Mouse (Mus musculus) mouse embryonic stem cell (cell line): ENCODE measurements around the gene Mgat5.

ENCODE experiments used
- in situ Hi-C, 2 experiments: fragments of 300-500 bp; cut with MboI; formaldehyde crosslinking; loops; 1 replicate in 1 of 2; 3 replicates in 1 of 2; pipeline ENCODE4 v1.14.3; 2019 to 2020; ENCODE audit warnings: low sequenced_read_pairs in 2 of 2, low pct_unique_long_range_greater_than_20kb in 1 of 2, mixed read lengths in 1 of 2; ENCODE audit not compliant: unreplicated experiment in 1 of 2

Gene Mgat5

DNA sequence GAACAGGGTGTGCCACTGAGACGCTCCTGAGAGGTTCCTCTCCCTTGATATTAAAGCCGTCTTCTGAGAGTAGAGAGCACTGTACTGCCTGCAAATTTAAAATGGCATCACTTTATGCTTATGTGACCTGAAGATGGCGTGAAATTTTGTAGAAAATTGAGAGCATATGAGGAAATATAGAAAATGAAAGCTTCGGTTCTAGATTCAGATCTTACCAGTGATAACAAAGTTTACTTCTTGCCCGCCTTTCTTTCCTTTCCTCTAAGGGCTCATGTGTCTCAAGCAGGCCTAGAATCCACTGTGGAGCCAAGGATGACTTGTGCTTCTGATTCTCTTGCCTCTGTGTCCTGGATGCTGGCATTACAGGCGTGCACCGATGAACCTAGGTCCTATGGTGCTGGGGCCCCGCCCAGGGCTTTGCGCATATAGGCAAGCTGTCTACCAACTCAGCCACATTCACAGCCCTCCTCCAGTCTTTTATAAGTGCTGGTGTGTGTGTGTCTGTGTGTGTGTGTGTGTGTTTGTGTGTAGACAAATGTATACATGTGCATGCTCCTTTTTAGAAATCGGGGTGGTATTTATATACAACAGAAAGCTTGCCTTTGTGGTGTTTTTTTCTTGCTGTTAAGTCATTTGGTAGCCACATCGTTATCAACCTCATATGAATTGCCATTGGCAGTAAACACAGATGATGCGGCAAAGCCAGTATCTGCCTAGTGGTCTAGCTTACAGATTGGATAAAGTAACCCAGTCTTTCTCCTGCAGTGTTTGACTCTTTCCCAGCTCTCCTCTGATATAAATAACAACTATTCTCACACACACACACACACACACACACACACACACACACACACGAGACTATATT lies 111.2 kb downstream of the Mgat5 start:
- in situ Hi-C loops, result no loop called here

DNA sequence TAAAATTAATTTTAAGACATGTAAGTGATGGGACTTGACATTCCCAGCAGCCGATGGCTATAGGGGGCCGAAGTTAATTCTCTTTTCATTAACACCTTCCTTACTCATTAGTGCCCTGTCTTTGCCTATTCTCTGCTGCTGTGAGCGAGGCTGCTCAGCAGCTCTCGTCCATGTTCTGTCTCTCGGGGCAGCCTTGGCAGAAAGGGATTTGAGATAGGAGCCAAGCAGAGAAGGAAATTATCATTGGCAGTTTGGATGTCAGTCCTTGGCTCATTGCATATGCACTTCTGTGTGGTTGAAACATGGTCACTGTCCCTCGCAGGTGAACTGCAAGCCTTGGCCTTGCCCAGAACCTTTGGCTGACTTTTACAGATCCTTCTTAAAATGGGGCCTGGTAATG lies 111.8 kb downstream of the Mgat5 start:
- in situ Hi-C loops, result no loop called here

DNA sequence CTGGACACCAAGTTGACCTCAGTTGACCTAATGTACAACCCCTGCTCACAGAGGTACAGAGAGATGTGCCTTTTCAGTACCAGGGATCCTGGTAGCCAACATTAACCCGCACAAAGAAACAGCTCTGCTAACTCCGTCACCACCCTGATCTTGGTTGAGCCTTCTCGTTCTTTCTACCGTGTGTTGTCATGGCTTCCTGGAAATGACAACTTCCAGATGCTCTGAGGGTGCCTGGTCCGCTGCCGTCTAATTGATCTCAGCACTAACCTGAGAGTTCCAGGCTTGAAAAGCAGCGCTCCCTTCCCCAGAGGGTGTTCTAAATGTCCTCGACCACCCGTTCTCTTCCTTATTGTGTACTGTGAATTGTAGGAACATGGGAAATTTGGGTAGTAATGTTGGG lies 112.7 kb downstream of the Mgat5 start:
- in situ Hi-C loops, result no loop called here

DNA sequence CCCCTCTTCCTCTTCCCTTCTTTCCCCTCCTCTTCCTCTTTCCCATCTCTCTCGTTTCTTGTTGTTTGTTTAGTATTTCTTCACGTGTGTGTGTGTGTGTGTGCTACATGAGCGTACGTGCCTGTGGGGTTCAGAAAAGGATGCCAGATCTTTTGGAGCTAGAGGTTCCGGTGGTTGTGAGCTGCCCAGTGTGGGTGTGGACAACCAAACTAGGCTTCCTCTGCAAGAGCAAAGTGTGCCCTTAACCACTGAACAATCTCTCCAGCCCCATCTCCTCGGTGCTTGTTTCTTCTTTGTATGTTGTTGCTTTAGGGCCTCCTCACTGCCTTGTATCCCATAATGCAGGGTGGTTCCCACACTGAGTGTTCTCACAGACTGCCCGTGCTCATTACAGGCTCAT lies 113.7 kb downstream of the Mgat5 start:
- in situ Hi-C loops, result no loop called here

DNA sequence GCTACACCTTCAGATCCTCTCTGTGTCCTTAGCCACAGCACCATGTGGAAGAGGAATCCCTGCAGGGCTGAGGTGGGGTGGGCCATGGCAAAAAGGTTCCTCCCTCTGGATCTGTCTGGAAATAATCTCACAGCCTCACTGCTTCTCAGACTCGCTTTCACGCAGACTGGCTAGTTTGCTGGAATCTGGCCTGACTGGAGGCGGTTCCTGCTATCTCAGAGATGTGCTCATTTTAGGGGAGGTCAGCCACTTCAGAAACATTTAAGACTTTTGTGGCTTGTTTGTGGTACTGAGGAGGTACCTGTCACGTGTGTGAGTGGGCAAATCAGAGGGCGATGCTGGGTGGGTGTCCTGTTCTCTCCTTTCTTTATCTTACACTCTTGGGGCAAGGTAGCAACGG lies 115.0 kb downstream of the Mgat5 start:
- in situ Hi-C loops, result no loop called here

DNA sequence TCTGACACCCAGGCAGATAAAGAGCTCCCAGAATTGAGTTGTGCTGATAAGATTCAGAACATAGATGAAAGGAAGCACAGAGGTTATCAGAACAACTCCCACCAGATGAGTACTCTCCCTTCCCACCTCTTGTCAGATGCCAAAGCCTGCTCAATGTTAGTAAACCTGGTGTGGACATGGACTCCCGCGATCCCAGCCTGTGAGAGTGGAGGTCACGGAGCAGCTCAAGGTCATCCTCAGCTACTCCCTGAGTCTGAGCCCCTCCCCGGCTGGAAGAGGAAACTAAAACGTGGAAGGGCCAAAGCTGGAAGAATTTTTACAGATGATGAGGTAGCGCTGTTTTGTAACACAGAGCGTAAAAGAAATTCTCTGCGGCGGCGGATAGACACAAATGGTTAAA lies 116.1 kb downstream of the Mgat5 start:
- in situ Hi-C loops, result no loop called here

DNA sequence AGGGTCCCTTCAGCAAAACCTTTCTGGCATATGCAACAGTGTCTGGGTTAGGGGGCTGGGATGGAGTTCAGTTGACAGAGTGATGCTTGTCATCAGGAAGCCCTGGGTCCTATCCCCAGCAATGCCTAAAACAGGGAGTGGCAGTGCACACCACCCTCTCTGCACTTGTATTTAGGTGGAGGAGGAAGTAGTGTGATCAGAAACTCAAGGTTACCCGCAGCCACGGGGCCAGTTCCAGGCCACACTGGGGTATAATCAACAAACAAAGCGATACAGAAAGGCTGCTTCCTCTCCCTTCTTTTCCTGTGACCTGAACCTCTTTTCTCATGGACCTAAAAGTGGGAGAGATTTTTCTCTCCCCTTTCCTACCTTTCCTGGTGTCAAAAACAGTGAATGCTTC lies 116.8 kb downstream of the Mgat5 start:
- in situ Hi-C loops, result no loop called here

DNA sequence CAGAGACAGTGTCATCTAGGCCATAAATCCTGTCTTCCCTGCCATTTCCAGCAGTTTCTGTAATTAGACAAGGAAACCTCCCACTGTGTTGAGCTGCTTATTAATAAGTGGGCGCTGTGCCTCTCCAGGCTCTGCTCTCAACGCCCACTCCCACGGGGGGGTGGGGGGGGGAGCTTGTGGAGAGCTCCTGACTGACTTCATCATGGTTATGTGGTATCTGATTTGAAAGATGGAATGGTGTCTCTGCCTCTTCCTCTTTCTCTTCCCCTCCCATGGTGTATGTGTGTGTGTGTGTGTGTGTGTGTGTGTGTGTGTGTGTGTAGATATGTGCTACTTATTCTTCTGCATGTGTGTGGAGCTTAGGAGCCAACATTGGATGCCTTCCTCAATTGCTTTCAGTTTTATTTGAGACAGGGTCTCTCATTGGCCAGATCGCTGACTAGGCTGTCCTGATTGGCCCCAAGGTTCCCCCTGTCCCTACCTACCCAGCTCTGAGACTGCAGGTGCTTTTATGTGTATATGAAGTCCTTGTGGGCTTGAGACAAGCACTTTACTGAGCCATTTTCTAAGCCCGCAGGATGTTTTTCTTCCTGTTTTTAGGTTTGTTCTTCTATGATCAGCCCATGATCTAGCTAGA lies 117.5 kb downstream of the Mgat5 start:
- in situ Hi-C loops, result no loop called here

DNA sequence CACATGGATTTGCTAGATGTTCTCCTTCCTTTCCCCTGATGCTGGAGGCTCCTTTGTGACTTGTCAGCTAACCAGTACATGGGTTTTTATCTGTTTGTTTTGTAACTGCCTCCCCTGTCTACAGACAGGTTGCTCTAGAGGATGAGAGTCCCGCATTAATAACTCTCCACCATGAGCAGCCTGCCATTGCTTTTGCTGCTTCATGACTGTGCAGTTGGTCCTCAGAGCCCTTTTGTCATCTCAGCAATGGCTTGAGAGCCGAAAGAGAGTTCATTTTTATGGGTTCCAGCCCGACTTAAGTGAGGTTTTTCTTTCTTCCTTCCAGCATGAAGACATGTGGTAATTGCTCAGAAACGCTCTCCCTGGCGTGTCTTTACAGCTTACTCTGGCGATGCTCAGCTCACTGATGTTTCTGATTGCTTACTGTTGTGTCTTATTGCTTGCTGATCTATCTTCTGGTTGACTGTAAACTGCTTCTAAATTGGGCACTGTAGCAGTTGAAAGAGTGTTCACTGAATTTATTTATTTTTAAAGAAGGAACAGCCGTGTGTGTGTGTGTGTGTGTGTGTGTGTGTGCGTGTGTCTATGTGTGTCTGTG lies 120.9 kb downstream of the Mgat5 start:
- in situ Hi-C loops, result no loop called here

DNA sequence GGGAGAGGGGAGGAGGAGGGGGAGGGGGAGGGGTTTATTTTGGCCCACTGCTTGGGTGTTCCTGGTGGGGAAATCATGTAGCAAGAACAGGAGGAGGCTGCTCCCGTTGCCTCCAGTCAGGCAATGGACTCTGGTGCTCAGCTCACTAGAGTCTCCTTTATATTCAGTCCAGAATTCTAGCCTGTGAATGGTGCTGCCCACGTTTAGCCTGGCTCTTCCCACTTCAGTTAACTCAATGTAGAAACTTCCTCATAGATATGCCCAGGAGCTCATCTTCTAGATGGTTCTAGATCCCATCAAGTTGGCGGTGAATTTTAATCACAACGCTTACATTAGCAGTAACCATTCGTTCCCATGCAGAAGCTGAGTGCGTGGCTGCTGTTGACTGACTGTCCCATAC lies 123.0 kb downstream of the Mgat5 start:
- in situ Hi-C loops, result no loop called here

DNA sequence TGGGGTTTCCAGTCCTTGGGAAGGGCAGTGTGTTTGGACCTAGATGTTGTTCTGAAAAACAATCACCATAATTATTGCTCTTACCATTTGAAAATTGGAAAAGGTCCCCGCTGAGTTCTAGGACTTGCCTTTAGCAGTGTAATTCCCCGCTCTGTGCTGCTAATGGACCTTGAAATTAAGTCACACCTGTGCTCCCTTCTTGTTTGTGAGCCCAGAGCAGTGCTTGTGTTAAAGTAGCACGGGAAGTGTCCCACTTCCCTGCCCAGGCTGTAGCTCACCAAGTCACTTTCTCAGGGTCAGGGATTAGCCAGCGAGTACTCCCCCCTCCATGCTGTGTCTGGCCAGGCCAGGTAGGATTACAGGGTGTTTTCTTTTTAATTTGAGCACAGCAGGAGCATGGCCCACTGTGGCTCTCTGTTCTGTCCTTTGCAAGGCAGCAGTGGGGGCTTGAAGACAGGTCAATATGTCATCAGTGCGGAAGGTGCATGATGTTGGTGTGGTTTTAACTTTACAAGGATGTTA lies 123.6 kb downstream of the Mgat5 start:
- in situ Hi-C loops, result no loop called here

DNA sequence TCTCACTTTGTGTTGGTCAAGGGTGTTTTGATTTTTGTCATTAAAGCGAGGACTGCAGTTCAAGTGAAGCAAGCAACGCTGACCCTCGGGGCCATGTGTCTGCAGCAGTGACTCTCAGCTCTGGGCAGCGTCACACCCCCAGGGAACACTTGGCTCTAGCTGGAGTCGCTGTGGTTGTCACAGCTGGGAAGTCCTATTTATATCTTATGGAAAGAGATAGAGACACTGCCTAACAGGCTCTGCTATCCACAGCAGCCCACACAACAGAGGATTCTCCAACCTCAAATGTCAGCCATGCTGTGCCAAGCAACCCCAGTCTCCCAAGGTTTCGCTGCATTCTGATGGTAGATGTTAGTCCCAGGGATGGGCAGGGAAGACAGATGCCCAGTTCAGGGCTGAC lies 125.0 kb downstream of the Mgat5 start:
- in situ Hi-C loops, result no loop called here

DNA sequence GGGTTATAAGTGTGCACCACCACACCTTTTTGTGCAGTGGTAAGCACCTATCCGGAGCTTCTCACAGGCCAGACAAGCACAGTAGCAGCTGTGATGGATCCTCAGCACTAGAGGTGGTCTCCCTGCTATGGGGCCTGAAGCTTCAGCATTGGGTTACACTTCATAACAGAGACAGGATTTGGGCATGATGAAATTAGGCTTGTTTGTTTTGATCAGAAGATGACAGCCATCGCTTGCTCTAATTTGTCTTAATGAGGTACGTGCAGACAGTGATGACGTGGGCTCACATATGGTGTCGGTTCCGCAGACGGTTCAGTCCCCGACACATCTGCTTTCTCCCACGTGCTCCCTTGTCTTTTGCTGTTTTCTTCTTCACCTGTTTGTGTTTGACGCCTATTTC lies 132.9 kb downstream of the Mgat5 start:
- in situ Hi-C loops, result no loop called here

DNA sequence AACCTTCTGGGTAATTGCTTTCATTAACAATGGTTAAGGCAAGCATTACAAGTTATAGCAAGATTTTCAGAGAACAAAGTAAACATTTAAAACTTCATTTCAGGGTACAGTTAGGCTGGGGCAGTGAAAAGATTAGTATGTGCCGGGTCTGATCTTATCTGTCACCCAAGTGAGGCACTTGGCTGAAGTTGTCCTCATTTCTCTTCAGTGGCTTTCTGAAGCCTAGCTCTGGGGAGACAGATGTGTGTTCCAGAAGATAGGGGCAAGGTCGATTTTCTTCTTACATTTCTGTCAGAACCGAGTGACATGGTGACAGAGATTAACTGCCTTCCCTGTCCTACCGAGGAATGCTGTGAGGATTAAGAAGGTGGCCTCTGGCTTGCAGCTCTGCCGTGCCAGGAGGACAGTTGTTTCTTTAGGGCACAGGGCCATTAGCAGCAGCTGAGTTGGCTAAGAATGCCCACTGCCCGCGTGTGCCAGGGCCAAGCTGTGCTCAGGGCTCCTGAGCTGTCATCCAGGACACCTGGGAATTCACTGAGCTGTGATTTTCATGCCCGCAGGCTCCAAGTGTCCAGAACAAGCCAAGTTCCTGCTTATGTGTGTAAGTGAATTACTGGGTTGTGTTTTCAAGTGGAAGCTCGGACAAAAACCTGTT lies 134.1 kb downstream of the Mgat5 start:
- in situ Hi-C loops, result no loop called here

DNA sequence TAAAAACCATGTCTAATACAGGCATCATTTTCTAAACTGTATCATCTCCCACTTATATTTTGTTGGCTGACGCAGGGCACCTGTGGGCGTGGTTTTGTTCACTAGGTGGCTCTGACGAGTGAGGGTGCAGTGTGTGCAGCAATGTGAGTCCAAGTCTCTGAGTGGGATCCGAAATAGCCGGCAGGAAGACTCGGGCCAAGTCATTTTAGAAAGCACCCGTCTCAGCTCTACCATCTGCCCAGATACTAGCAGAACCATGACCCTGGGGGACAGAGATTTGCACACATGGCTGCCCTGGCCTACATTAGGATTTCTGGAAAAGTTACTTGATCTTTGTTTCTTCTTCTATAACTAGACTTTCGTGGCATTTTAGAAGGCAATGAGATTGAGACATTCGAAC lies 135.5 kb downstream of the Mgat5 start:
- in situ Hi-C loops, result no loop called here

DNA sequence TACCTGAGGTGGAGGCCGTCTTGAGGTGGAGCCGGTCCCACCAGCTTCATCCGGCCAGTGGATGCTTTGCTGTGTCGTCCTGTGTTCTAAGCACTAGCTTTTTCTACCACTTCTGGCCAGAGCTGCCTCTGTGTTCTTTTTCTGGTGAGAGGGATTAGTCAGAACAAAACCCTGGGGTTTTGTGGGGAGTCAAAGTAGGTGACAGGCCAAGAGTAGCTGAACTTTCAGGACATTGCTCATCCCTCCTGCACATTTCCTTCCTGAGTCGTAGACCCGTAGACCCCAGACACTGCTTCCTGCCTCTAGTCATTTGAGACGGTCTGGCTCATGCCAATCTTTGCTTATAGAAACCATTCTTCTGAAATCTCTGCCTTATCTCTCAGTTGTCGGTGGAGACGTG lies 140.1 kb downstream of the Mgat5 start:
- in situ Hi-C loops, result no loop called here

DNA sequence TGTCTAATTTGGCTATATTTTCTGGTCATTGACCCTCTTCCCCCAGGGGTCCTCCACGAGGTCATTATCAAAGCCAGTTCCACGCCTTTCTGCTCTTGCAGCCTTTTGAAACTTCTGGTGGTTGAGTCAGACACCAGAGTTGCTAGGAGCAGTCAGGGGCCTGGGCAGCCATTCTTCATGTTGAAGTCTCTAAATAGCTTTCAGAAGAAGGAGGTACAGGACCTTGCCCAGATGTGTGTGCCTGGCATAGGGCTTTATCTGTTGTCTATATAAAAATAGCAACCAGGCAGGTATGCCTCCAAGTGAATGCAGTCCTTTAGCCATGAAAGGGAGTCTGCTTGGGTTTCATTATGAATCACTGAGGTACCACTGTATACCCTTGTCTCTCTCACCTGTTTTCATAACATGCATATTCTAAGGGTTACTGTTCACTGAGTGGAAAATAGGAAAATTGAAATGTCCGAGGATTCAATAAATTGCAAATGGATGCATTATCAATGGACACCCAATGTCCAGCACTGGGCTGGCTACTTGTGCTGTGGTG lies 141.9 kb downstream of the Mgat5 start:
- in situ Hi-C loops, result no loop called here

DNA sequence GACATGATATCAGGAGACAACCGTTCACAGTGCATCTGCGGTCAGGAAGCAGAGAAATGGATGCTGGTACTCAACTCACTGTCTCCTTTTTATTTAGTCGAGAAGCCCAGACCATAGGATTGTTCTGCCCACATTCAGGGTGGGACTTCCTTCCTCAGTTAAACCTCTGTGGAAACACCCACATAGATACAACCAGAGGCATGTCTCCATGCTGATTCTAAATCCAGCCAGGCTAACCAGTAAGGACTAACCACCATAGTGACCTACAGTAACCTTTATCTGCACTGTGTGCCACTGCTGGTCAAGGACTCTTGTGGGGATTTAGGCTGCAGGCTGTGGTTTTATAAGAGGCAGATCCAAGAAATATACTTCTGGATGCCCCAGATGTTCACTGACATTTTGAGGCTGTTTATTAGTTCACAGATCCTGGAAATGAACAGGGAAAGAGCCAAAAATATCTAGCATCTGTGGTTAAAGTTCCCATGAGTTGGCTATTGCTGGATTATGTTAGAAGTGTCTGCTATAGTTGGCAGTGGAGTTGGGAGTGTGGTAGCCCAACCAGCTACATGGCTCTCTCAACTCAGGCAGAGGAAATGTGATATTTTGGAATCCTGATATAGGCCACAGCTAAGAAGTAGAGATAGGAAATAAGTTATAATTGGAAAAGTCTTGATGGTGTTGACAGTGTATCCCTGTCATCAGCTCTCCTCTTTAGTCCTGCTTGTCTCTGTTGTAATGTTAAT lies 143.2 kb downstream of the Mgat5 start:
- in situ Hi-C loops, result no loop called here
